Mouse (Mus musculus) 3T3-L1 (cell line): ENCODE measurements around the gene A4galt.

Experiments
- DNase-seq: peaks from one replicate; pipeline ENCODE4 v3.0.0-alpha.2; 2015; ENCODE audit warnings: low read depth, low spot score

A4galt gene

GRCm38 (mm10) chr15:83226066-83226834 lies 25.3 kb downstream of the A4galt start:
- no peak for DNase-seq

GRCm38 (mm10) chr15:83224136-83224766 lies 27.3 kb downstream of the A4galt start:
- DNase-seq = peak; percentile 96

- peak; percentile 97 for DNase-seq
These were observed 28.2 kb downstream of the A4galt start for GRCm38 (mm10) chr15:83223208-83223962.

GRCm38 (mm10) chr15:83221721-83222120 lies 29.9 kb downstream of the A4galt start:
- DNase-seq = peak; percentile 25

- DNase-seq = no peak
These were observed 31.1 kb downstream of the A4galt start for GRCm38 (mm10) chr15:83220368-83221013.

- DNase-seq = peak; percentile 92
These were observed 36.0 kb downstream of the A4galt start for GRCm38 (mm10) chr15:83215322-83216216.

- DNase-seq = peak; percentile 66
These were observed 41.3 kb downstream of the A4galt start for GRCm38 (mm10) chr15:83210229-83210628.

- DNase-seq = no peak
These were observed 41.9 kb downstream of the A4galt start for GRCm38 (mm10) chr15:83209719-83210118.

- DNase-seq = peak; percentile 20
These were observed 42.4 kb downstream of the A4galt start for GRCm38 (mm10) chr15:83209092-83209695.

GRCm38 (mm10) chr15:83204731-83205451 lies 46.7 kb downstream of the A4galt start:
- DNase-seq = peak; percentile 77

- DNase-seq = no peak
These were observed 49.2 kb downstream of the A4galt start for GRCm38 (mm10) chr15:83202412-83202811.

- no peak for DNase-seq
These were observed 58.2 kb downstream of the A4galt start for GRCm38 (mm10) chr15:83193413-83193812.

GRCm38 (mm10) chr15:83182351-83182750 lies 69.2 kb downstream of the A4galt start:
- DNase-seq = peak; percentile 83

- DNase-seq = peak; percentile 68
These were observed 69.7 kb downstream of the A4galt start for GRCm38 (mm10) chr15:83181800-83182330.

- DNase-seq = no peak
These were observed 71.6 kb downstream of the A4galt start for GRCm38 (mm10) chr15:83180004-83180403.
